Mouse (Mus musculus) embryonic fibroblast, embryonic 13.5 days (primary cell): ENCODE measurements at regions not wholly inside any gene's neighbourhood (a gene's known extent, or its start where the extent isn't known, plus 50 kb on each side); places are given as distances from the start of the nearest gene placed in this dataset.

ENCODE experiments used
- H3K27ac ChIP-seq: 2 replicates; pipeline ENCODE4 v1.5.1; 2012; ENCODE audit warnings: low read length, control low read depth, inconsistent platforms; ENCODE audit not compliant: insufficient read depth
- H3K4me1 ChIP-seq: 2 replicates; pipeline ENCODE4 v1.6.1; 2011; ENCODE audit warnings: low read length; ENCODE audit not compliant: control insufficient read depth, insufficient read depth
- H3K4me3 ChIP-seq: 2 replicates; pipeline ENCODE4 v1.5.1; 2011; ENCODE audit warnings: mild to moderate bottlenecking, control low read depth, low read length; ENCODE audit not compliant: insufficient read depth
- CTCF ChIP-seq: IDR thresholded peaks from 2 replicates; pipeline ENCODE4 v1.5.1; 2011; ENCODE audit warnings: mild to moderate bottlenecking, control low read depth, low read length, moderate library complexity, borderline replicate concordance; ENCODE audit not compliant: insufficient read depth
- POLR2A ChIP-seq: IDR thresholded peaks from 2 replicates; pipeline ENCODE4 v1.6.1; 2011; ENCODE audit warnings: low read depth, mild to moderate bottlenecking, control low read depth, low read length, moderate library complexity

- H3K4me3 ChIP-seq, result no peak overlapping the region
- no peak overlapping the region for H3K27ac ChIP-seq
- H3K4me1 ChIP-seq, result no peaks in the 10 kb centered on the region; the same call in 1 of the 2 replicates
- TF ChIP-seq POLR2A (no peak), CTCF (no peak)
These were observed 580.2 kb downstream of the Zfp706 start for GRCm38 (mm10) chr15:36427334-36427733.

GRCm38 (mm10) chr15:36425902-36426301, 581.7 kb downstream of the Zfp706 start:
- Histone ChIP-seq H3K4me3 (no peak overlapping the region), H3K4me1 (no peaks in the 10 kb centered on the region; the same call in 1 of the 2 replicates), H3K27ac (no peak overlapping the region)
- no peak for TF ChIP-seq CTCF
- TF ChIP-seq POLR2A, result no peak

- TF ChIP-seq CTCF (no peak), POLR2A (no peak)
- Histone ChIP-seq H3K4me3 (no peak overlapping the region), H3K27ac (no peak overlapping the region), H3K4me1 (peaks cover 2% of the 10 kb centered on the region; the same call in 1 of the 2 replicates)
These were observed 583.5 kb downstream of the Zfp706 start for GRCm38 (mm10) chr15:36424047-36424446.

DNA sequence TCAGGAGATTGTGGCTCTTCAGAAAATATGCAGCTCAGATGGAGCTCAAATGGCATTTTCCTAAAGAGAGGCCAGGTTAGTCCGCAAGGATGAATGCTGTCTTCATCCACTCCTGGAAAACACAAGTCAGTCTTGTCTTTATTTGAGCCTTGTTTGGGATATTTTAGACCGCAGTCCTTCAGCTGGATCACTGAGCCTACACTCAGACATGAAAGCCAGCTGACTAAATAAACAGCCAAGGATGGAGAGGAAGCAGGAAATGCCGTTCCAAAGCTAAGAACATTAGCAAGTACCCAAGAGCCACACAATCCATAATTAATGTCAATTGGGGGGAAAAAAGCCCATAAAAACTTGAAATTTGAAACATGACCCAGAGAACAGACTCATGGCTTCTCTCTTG, 584.8 kb downstream of the Zfp706 start:
- no peak overlapping the region for H3K27ac ChIP-seq

DNA sequence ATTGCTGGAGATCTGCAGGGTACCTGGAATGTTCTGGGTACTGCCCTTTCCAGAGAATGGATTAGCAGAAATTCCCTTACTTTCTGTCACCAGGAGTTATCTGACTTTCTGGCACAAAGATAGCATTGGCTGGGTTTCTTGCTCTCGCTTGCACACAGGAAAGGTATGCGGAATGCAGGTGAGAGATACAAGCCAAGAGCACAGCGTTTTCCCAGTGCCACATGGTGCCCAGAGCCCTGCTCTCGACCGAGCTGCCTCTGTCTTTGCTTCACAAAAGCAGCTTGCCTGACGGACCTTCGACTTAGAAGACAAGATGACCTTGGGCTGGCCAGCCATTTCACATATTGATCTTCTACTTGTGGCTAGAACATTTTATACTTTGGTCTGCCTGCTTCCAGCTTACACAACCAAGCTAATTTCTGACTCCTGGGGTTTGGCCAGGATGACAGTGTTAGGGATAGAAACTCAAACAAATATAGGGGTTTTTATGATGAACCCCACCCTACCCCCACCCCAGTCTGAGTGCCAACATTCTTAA, 587.6 kb downstream of the Zfp706 start:
- Histone ChIP-seq H3K4me1 (peaks cover 2% of the 10 kb centered on the region; the same call in 1 of the 2 replicates), H3K4me3 (no peak overlapping the region), H3K27ac (no peak overlapping the region)
- no peak for TF ChIP-seq CTCF
- TF ChIP-seq POLR2A, result no peak

More for the DNA sequence above, 584.8 kb downstream of the Zfp706 start:
- TF ChIP-seq POLR2A (no peak), CTCF (no peak)
- Histone ChIP-seq H3K4me3 (no peak overlapping the region), H3K4me1 (peaks cover 2% of the 10 kb centered on the region; the same call in 1 of the 2 replicates)

DNA sequence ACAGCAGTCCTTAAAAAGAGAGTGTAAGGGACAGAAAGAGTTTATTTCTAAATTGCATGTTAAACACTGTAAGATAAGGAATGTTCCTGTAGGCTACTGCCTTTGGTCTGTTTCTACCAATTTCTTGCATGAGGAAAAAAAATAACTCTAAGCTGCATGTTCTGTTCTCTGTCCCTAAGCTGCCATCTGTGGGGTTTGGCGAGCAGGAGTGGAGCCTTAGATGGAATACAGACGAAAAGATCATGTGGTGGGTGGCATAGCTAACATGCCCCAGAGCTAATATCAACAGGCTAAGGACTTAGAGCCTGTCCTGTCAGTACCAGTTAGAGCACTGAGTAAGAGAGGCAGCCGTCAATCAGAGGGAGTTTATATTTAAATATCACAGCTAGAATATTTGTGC, 590.1 kb downstream of the Zfp706 start:
- H3K27ac ChIP-seq, result no peak overlapping the region
- no peak overlapping the region for H3K4me3 ChIP-seq
- H3K4me1 ChIP-seq, result 0 out of 2 replicates have a peak, but pooled peaks cover 2% of the 10 kb centered on the region
- TF ChIP-seq CTCF (no peak), POLR2A (no peak)

DNA sequence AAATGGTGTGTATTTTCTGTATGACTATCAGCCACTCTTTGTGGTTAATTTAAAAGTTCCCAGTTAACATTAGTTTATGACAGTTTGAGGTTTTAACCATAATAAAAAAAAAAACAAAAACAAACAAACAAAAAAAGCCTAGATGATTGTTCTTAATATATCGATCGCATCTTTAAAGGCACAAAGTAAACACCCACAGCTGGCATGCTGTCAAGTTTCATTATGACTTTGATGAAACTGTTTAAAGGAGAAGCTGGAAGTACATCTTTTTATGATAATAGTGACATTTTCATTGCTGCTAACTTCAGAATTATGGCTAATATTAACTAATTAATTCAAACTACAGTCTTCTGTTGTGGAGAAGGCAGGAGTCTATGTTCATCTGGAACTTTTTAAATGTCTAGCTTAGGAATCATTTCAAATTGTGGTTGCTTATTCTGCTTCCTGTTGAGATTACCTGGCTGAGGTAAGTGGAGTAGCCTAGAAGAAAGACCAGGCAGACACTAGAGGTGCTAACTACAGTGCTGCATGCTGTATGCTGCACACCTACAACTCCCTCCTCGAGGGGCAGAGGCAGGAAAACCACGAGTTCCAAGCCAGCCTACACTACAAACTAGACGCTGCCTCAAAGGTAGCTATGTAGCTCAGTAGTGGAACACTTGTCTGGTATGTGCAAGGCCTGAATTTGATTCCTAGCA, 591.9 kb downstream of the Zfp706 start:
- Histone ChIP-seq H3K27ac (no peak overlapping the region), H3K4me3 (no peak overlapping the region), H3K4me1 (0 out of 2 replicates have a peak, but pooled peaks cover 2% of the 10 kb centered on the region)
- TF ChIP-seq POLR2A (no peak), CTCF (no peak)

- Histone ChIP-seq H3K4me3 (no peak overlapping the region), H3K4me1 (no peaks in the 10 kb centered on the region), H3K27ac (no peak overlapping the region)
- no peak for TF ChIP-seq CTCF
- no peak for TF ChIP-seq POLR2A
These were observed 595.6 kb downstream of the Zfp706 start for GRCm38 (mm10) chr15:36412016-36412415.

DNA sequence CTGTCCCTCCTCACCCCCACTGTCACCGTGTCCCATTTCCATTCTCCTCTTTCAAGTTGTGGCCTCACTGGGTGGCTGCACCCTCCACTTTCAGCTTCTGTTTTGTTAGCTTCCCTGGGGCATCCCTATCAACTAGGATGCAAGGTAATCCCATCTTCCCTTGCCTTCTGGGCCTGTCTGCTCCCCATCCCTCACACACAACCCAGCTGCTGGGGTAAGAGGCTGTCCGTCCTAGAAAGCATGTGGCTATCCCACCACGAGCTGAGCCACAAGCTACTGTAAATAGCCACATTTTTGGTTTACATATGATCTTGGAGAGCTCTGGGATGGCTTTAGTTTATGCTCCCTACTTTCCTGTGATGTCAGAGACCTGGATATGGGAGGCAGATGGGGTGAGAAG, 602.1 kb downstream of the Zfp706 start:
- Histone ChIP-seq H3K27ac (no peak overlapping the region), H3K4me1 (no peaks in the 10 kb centered on the region), H3K4me3 (no peak overlapping the region)
- TF ChIP-seq POLR2A (no peak), CTCF (no peak)

- TF ChIP-seq POLR2A (no peak), CTCF (no peak)
- Histone ChIP-seq H3K4me3 (no peak overlapping the region), H3K4me1 (0 out of 2 replicates have a peak, but pooled peaks cover 2% of the 10 kb centered on the region), H3K27ac (no peak overlapping the region)
These were observed 604.0 kb downstream of the Zfp706 start for GRCm38 (mm10) chr15:36403336-36404119.
